Mouse (Mus musculus) midbrain, embryonic 13.5 days (tissue): ENCODE measurements around the gene Palm2. TPM values are rescaled to one million over a fixed set of nuclear protein-coding genes. Genes with fewer than 3 reads are reported as not detected.

Source experiments
- ATAC-seq: fragments of 200-750 bp; cut with Nextera tagmentation; 2 replicates; pipeline ENCODE4 v1.8.0; 2017; ENCODE audit warnings: mild to moderate bottlenecking, moderate TSS enrichment, moderate library complexity
- H3K27ac ChIP-seq: fragments of 300-500 bp; sonication (generic); 2 replicates; pipeline ENCODE4 v1.5.1; 2015; ENCODE audit warnings: inconsistent platforms, mild to moderate bottlenecking, moderate library complexity
- H3K27me3 ChIP-seq: fragments of 300-500 bp; sonication (generic); 2 replicates; pipeline ENCODE4 v1.6.1; 2015; ENCODE audit warnings: mild to moderate bottlenecking, inconsistent platforms
- H3K36me3 ChIP-seq: fragments of 300-500 bp; sonication (generic); 2 replicates; pipeline ENCODE4 v1.6.1; 2015; ENCODE audit warnings: mild to moderate bottlenecking, inconsistent platforms
- H3K4me1 ChIP-seq: fragments of 300-500 bp; sonication (generic); replicated peaks from 2 replicates; pipeline ENCODE4 v1.6.1; 2015; ENCODE audit warnings: inconsistent platforms
- H3K4me2 ChIP-seq: fragments of 300-500 bp; sonication (generic); replicated peaks from 2 replicates; pipeline ENCODE4 v1.6.1; 2015; ENCODE audit warnings: moderate library complexity, mild to moderate bottlenecking, inconsistent platforms
- H3K4me3 ChIP-seq: fragments of 300-500 bp; sonication (generic); replicated peaks from 2 replicates; pipeline ENCODE4 v1.5.1; 2015; ENCODE audit warnings: mild to moderate bottlenecking, inconsistent platforms
- H3K9ac ChIP-seq: fragments of 300-500 bp; sonication (generic); replicated peaks from 2 replicates; pipeline ENCODE4 v1.6.1; 2015; ENCODE audit warnings: mild to moderate bottlenecking, inconsistent platforms
- H3K9me3 ChIP-seq: fragments of 300-500 bp; sonication (generic); 2 replicates; pipeline ENCODE4 v1.6.1; 2016; ENCODE audit warnings: mild to moderate bottlenecking, inconsistent platforms
- WGBS: fragments of 180-500 bp; shearing (Covaris S2); methylation state at CpG from one replicate; pipeline ENCODE4 v1.1.7; 2015; 5-methylcytosine and 5-hydroxymethylcytosine counted together
- polyA plus RNA-seq: library from polyadenylated mRNA; unstranded; fragments of >200 nt; fragmentation: Nextera tagmentation; extraction: Ambion mirVana; gene quantifications from 2 replicates; pipeline ENCODE4 v1.2.1, GENCODE M21; 2015

The Palm2 gene
- polyA plus RNA-seq, 1 experiment from 2014 or later: 4.2 TPM

GRCm38 (mm10) chr4:57446854-57447444 lies 12.9 kb downstream of the Palm2 start:
- Histone ChIP-seq H3K27ac (no peak overlapping the region), H3K9ac (no peak overlapping the region), H3K9me3 (no peaks in the 10 kb centered on the region), H3K4me3 (no peak overlapping the region), H3K27me3 (no peaks in the 10 kb centered on the region), H3K36me3 (no peaks in the 10 kb centered on the region), H3K4me2 (no peak overlapping the region), H3K4me1 (no peaks in the 10 kb centered on the region)
- 77% methylated on average over 4 of the region's 4 CpGs for whole genome bisulfite sequencing
- ATAC-seq: no peak

- H3K4me3 ChIP-seq: no peak overlapping the region
- WGBS: 33% methylated on average over 3 of the region's 3 CpGs
- H3K9ac ChIP-seq: no peak overlapping the region
- H3K27me3 ChIP-seq: no peaks in the 10 kb centered on the region
- H3K36me3 ChIP-seq: no peaks in the 10 kb centered on the region
- H3K4me1 ChIP-seq: no peaks in the 10 kb centered on the region
- no peak overlapping the region for H3K27ac ChIP-seq
- H3K4me2 ChIP-seq: no peak overlapping the region
- H3K9me3 ChIP-seq: no peaks in the 10 kb centered on the region
- 0 out of 2 replicates have a peak, but pooled peaks have one; percentile 40 for ATAC-seq
Observed at GRCm38 (mm10) chr4:57451896-57452295, 17.8 kb downstream of the Palm2 start.

GRCm38 (mm10) chr4:57452661-57453060 lies 18.6 kb downstream of the Palm2 start:
- no peak for ATAC-seq
- Histone ChIP-seq H3K4me3 (no peak overlapping the region), H3K36me3 (no peaks in the 10 kb centered on the region), H3K27me3 (no peaks in the 10 kb centered on the region), H3K4me2 (no peak overlapping the region), H3K4me1 (no peaks in the 10 kb centered on the region), H3K9me3 (no peaks in the 10 kb centered on the region), H3K27ac (no peak overlapping the region), H3K9ac (no peak overlapping the region)
- WGBS: 95% methylated on average over 5 of the region's 5 CpGs

- Histone ChIP-seq H3K9ac (no peak overlapping the region), H3K36me3 (no peaks in the 10 kb centered on the region), H3K4me3 (no peak overlapping the region), H3K27ac (no peak overlapping the region), H3K4me2 (no peak overlapping the region), H3K27me3 (no peaks in the 10 kb centered on the region), H3K4me1 (no peaks in the 10 kb centered on the region), H3K9me3 (no peaks in the 10 kb centered on the region)
- no peak for ATAC-seq
- WGBS: 59% methylated on average over 3 of the region's 3 CpGs
Observed at GRCm38 (mm10) chr4:57462378-57462777, 28.3 kb downstream of the Palm2 start.

- Histone ChIP-seq H3K27ac (no peak overlapping the region), H3K4me2 (no peak overlapping the region), H3K9me3 (no peaks in the 10 kb centered on the region), H3K27me3 (no peaks in the 10 kb centered on the region), H3K4me3 (no peak overlapping the region), H3K4me1 (no peaks in the 10 kb centered on the region), H3K9ac (no peak overlapping the region), H3K36me3 (no peaks in the 10 kb centered on the region)
- no peak for ATAC-seq
- WGBS: 82% methylated on average over 7 of the region's 7 CpGs
Observed at GRCm38 (mm10) chr4:57482435-57482834, 48.4 kb downstream of the Palm2 start.

GRCm38 (mm10) chr4:57486392-57486791 lies 52.3 kb downstream of the Palm2 start:
- no peaks in the 10 kb centered on the region for H3K36me3 ChIP-seq
- no peak overlapping the region for H3K4me2 ChIP-seq
- H3K4me1 ChIP-seq: no peaks in the 10 kb centered on the region
- no peaks in the 10 kb centered on the region for H3K9me3 ChIP-seq
- no peak overlapping the region for H3K4me3 ChIP-seq
- no peak overlapping the region for H3K9ac ChIP-seq
- ATAC-seq: no peak
- no peak overlapping the region for H3K27ac ChIP-seq
- no peaks in the 10 kb centered on the region for H3K27me3 ChIP-seq
- 79% methylated on average over 3 of the region's 3 CpGs for WGBS

GRCm38 (mm10) chr4:57489887-57490286 lies 55.8 kb downstream of the Palm2 start:
- no peaks in the 10 kb centered on the region for H3K36me3 ChIP-seq
- no peak overlapping the region for H3K9ac ChIP-seq
- H3K27ac ChIP-seq: no peak overlapping the region
- no peaks in the 10 kb centered on the region for H3K9me3 ChIP-seq
- no peaks in the 10 kb centered on the region for H3K4me1 ChIP-seq
- no peak overlapping the region for H3K4me2 ChIP-seq
- H3K27me3 ChIP-seq: no peaks in the 10 kb centered on the region
- H3K4me3 ChIP-seq: no peak overlapping the region
- no peak for ATAC-seq
- WGBS: 93% methylated on average over 6 of the region's 6 CpGs

GRCm38 (mm10) chr4:57504792-57505191 lies 70.7 kb downstream of the Palm2 start:
- H3K9ac ChIP-seq: no peak overlapping the region
- no peaks in the 10 kb centered on the region for H3K36me3 ChIP-seq
- no peak overlapping the region for H3K4me2 ChIP-seq
- no peaks in the 10 kb centered on the region for H3K9me3 ChIP-seq
- no peak overlapping the region for H3K27ac ChIP-seq
- ATAC-seq: no peak
- WGBS: 91% methylated on average over 6 of the region's 6 CpGs
- no peaks in the 10 kb centered on the region for H3K27me3 ChIP-seq
- H3K4me3 ChIP-seq: no peak overlapping the region
- no peaks in the 10 kb centered on the region for H3K4me1 ChIP-seq

- no peak overlapping the region for H3K4me2 ChIP-seq
- H3K27ac ChIP-seq: no peak overlapping the region
- 84% methylated on average over 2 of the region's 3 CpGs for WGBS
- no peak overlapping the region for H3K9ac ChIP-seq
- no peaks in the 10 kb centered on the region for H3K9me3 ChIP-seq
- H3K36me3 ChIP-seq: no peaks in the 10 kb centered on the region
- H3K4me3 ChIP-seq: no peak overlapping the region
- no peaks in the 10 kb centered on the region for H3K4me1 ChIP-seq
- no peaks in the 10 kb centered on the region for H3K27me3 ChIP-seq
- no peak for ATAC-seq
Observed at GRCm38 (mm10) chr4:57510576-57510975, 76.5 kb downstream of the Palm2 start.

- ATAC-seq: no peak
- no peaks in the 10 kb centered on the region for H3K27me3 ChIP-seq
- no peaks in the 10 kb centered on the region for H3K9me3 ChIP-seq
- H3K4me3 ChIP-seq: no peak overlapping the region
- H3K36me3 ChIP-seq: no peaks in the 10 kb centered on the region
- no peak overlapping the region for H3K4me2 ChIP-seq
- no peak overlapping the region for H3K27ac ChIP-seq
- H3K9ac ChIP-seq: no peak overlapping the region
- no peaks in the 10 kb centered on the region for H3K4me1 ChIP-seq
- WGBS: 85% methylated on average over 1 of the region's 1 CpGs
Observed at GRCm38 (mm10) chr4:57511734-57512133, 77.7 kb downstream of the Palm2 start.

GRCm38 (mm10) chr4:57513241-57513933 lies 79.3 kb downstream of the Palm2 start:
- Histone ChIP-seq H3K4me1 (no peaks in the 10 kb centered on the region), H3K4me3 (no peak overlapping the region), H3K36me3 (no peaks in the 10 kb centered on the region), H3K27ac (no peak overlapping the region), H3K9ac (no peak overlapping the region), H3K27me3 (no peaks in the 10 kb centered on the region), H3K9me3 (no peaks in the 10 kb centered on the region), H3K4me2 (no peak overlapping the region)
- 87% methylated on average over 8 of the region's 8 CpGs for WGBS
- ATAC-seq: no peak

GRCm38 (mm10) chr4:57514003-57514937 lies 80.2 kb downstream of the Palm2 start:
- Histone ChIP-seq H3K4me1 (no peaks in the 10 kb centered on the region), H3K36me3 (no peaks in the 10 kb centered on the region), H3K27ac (no peak overlapping the region), H3K4me3 (no peak overlapping the region), H3K9ac (no peak overlapping the region), H3K27me3 (no peaks in the 10 kb centered on the region), H3K4me2 (no peak overlapping the region), H3K9me3 (no peaks in the 10 kb centered on the region)
- no peak for ATAC-seq
- 90% methylated on average over 31 of the region's 31 CpGs for WGBS
